ENCODE assay signal across 13 mouse cellular contexts in the genomic region with DNA sequence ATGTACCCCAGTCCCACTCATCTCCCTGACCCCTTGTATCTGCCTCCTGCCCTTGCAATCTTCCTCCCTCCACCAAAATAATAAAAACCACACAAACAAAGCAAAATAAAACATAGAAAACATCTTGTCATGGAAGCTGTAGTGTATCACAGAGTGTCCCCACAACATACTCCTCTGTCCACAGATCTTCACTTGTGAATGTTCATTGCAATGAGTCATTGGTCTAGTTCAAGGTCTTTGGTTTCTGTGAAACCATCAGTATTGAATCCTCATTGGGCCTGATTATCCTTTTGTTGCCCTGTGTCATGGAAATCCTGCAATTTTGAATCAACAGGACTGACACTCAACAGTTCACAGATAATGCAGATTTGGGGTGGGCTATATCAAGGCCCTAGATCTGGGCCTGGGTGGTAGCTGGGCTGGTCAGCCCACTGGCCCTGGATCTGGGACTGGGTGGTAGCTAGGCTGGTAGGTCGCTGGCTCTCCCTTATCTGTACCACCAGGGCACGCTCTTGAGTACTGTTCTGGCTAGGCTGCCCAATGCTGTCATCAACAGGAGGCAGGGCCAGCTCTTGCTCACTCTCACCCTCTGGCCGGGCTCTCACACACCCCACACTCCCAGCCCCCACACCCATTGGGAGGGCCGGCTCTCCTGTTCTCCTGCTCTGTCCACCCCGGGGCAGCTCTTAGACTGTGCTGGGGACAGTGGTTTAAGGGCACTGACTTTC.
A peak's percentile ranks its signal among the peaks of the same experiment; 100 is the strongest.
DNase-seq lines count a peak whose midpoint lies in the region; ATAC-seq and TF ChIP-seq lines count a peak whose summit lies in the region.
"Had no signal": no experiment of that assay in that cellular context is flagged by ENCODE, and none has a peak within 500 bp of the region (broad histone marks: within the 10 kb centered on the region; RNA-seq: fewer than 3 reads in every experiment).

No protein-coding gene starts in this region.

- peak; percentile 73 for ATAC-seq in common myeloid progenitor, adult 5-6 weeks (replicated peaks; ENCODE audit: low read depth, poor library complexity, severe bottlenecking)

- no peak overlapping the region for H3K4me3 ChIP-seq in gastrocnemius, adult 2 months
- H3K4me3 ChIP-seq: kidney, embryonic 15.5 days; limb, embryonic 13.5 days had no signal

- H3K27ac ChIP-seq in gastrocnemius, adult 2 months: peak overlapping the region; percentile 67
- H3K27ac ChIP-seq: kidney, embryonic 15.5 days; limb, embryonic 13.5 days had no signal

- TF ChIP-seq CTCF in gastrocnemius, adult 2 months (IDR thresholded peaks at IDR 0.05): no peak

- intact Hi-C loops in gastrocnemius, adult 2 months (cut with DNase I): no loop called here
- intact Hi-C loops in heart, postnatal 10 days (cut with DNase I): no loop called here

- peak; percentile 32 for DNase-seq in gastrocnemius, adult 2 months
- no peak for DNase-seq in gastrocnemius, postnatal 4 days (ENCODE audit: low spot score in 2 of 2)
- DNase-seq in heart, postnatal 10 days: peak; percentile 71 to 74
- peak; percentile 37 for DNase-seq in lung, postnatal 14 days
- no peak for DNase-seq in embryo, embryonic 10.5 days (ENCODE audit: low spot score)
- no peak for DNase-seq in testis, postnatal 10 days (ENCODE audit: low spot score)
- DNase-seq in right cerebral cortex, postnatal 10 days (ENCODE audit: low spot score in 2 of 2): no peak
- DNase-seq: gastrocnemius, postnatal 25 days; right cerebral cortex, postnatal 14 days; thymus, adult 18-20 months had no signal

Comparison
In these comparisons a context has a peak if more than half of its experiments do, and no peak if none do; other contexts are left out.
1. DNase-seq: peak in gastrocnemius, adult 2 months (single experiment), heart, postnatal 10 days (2 of 2) and lung, postnatal 14 days (single experiment); none in gastrocnemius, postnatal 4 days (0 of 2), embryo, embryonic 10.5 days (single experiment), testis, postnatal 10 days (single experiment) and right cerebral cortex, postnatal 10 days (0 of 2).